Mouse (Mus musculus): ENCODE results near the gene Mtmr3.

DNA sequence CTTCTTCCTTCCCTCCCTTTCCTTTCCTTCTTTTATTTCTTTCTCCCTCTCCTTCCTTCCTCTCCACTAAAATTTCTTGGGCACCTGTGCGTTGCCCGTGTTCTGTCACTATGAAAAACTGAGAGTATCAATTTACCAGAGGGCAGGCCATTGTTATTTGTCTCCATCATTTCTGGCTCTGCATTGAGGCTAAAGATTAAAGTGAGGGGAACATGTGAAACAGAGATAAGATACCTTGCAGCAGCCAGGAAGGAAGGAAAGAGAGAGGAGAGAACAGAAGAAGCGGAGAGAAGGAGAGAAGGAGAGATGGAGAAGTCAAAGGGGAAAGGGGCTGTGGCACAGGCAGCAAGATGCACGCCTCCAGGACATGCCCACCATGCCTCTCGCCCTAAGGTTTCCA is 39.7 kb upstream of the Mtmr3 start:
- TF ChIP-seq NELFE (IDR thresholded peaks at IDR 0.05; ENCODE audit: low read depth, low read length) (no peak), POLR2A (IDR thresholded peaks at IDR 0.05; ENCODE audit: low read depth, low read length) (no peak), BHLHE40 (IDR thresholded peaks at IDR 0.05; ENCODE audit: low read depth, low read length) (no peak), ZKSCAN1 (IDR thresholded peaks at IDR 0.05; ENCODE audit: borderline replicate concordance, low read depth, low read length) (no peak), EP300 (IDR thresholded peaks at IDR 0.05; ENCODE audit: low read length) (no peak), CTCF (conservative IDR thresholded peaks at IDR 0.05 in 1 of 2, IDR thresholded peaks at IDR 0.05 in 1 of 2; ENCODE audit: low read depth in 2 of 2, low read length in 2 of 2) (no peak), ETS1 (conservative IDR thresholded peaks at IDR 0.05; ENCODE audit: low read depth, low read length) (no peak), POLR2AphosphoS2 (IDR thresholded peaks at IDR 0.05; ENCODE audit: low read depth, low read length) (no peak), E2F4 (IDR thresholded peaks at IDR 0.05; ENCODE audit: insufficient replicate concordance, low read depth, low read length) (no peak), GABPA (IDR thresholded peaks at IDR 0.05; ENCODE audit: insufficient replicate concordance, low read depth, low read length) (no peak), MAZ (IDR thresholded peaks at IDR 0.05; ENCODE audit: low read depth, low read length) (no peak), HCFC1 (IDR thresholded peaks at IDR 0.05; ENCODE audit: low read depth, low read length) (no peak), JUND (conservative IDR thresholded peaks at IDR 0.05; ENCODE audit: low read depth, low read length) (no peak), IRF4 (IDR thresholded peaks at IDR 0.05; ENCODE audit: low read depth, low read length) (no peak)

Measured in CH12.LX (cell line).